ENCODE assay signal across 8 mouse cellular contexts in the genomic region with DNA sequence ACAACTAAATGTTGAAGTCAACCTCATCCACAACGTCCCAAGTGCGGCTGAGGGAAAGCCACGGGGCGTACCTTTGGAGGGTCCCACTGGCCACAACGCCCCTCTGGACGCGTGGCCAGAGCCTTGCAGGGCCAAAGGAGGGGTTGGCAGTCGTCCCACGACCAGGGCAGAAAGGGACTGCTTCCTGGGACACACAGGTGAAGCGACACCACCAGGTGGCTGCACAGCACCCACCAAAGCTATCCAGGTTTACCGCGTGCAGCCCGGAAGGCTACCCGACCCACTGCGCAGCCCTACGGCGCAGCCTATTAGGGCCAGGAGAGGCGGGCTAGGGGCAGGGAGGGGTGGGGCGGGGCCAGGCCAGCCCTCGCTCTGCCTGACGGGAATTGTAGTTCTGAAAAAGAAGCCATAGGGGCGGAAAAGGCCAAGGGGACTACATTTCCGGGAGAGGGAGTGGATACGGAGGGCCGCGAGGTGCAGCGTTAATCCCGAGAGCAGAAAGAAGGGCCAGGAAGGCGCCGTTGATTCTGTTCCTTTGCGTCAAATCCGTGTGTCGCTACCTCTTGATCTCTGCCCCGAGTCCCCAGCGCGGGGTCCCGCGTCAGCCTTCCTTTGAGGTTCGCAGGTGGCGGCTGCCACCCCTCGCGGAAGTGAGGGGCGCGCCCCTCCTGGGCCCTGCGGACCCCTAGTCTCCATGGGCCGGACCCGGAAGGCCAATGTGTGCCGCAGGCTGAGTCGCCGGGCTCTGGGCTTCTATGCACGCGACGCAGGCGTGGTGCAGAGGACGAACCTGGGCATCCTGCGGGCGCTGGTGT. TPM values are rescaled to one million over a fixed set of nuclear protein-coding genes. Genes with fewer than 3 reads are reported as not detected.
DNase-seq lines count a peak whose midpoint lies in the region; ATAC-seq lines count a peak whose summit lies in the region.

A gene (plus strand): TSS at position 29 of the 815 bp plus-strand sequence.
A gene (minus strand): TSS at position 284 of the 815 bp plus-strand sequence.

- under 1% methylated on average over 56 of the region's 57 CpGs for WGBS in heart, embryonic 14.5 days
- WGBS in liver, embryonic 13.5 days (ENCODE audit: insufficient replicate concordance), result under 1% methylated on average over 57 of the region's 57 CpGs
- 0% methylated on average over 57 of the region's 57 CpGs for WGBS in stomach, embryonic 16.5 days

- H3K27me3 ChIP-seq in heart, embryonic 14.5 days (ENCODE audit: control insufficient read depth, insufficient read depth, low read length), result no peaks in the 10 kb centered on the region
- no peaks in the 10 kb centered on the region for H3K27me3 ChIP-seq in liver, embryonic 13.5 days
- H3K27me3 ChIP-seq in stomach, embryonic 16.5 days (ENCODE audit: control insufficient read depth, insufficient read depth, low read length), result no peaks in the 10 kb centered on the region

- H3K9ac ChIP-seq in heart, embryonic 14.5 days (ENCODE audit: low read length), result peak within 1 kb of the TSS; percentile 92
- H3K9ac ChIP-seq in liver, embryonic 13.5 days, result peak within 1 kb of the TSS; percentile 93
- H3K9ac ChIP-seq in stomach, embryonic 16.5 days (ENCODE audit: low read length), result peak within 1 kb of the TSS; percentile 90

- ATAC-seq in CD4-positive, CD25-positive, alpha-beta regulatory T cell, adult 4 months, result peak; percentile 92
- peak; percentile 96 for ATAC-seq in heart, embryonic 14.5 days (ENCODE audit: insufficient number of reproducible peaks, insufficient read depth, low FRiP score, low read depth)
- peak; percentile 98 for ATAC-seq in liver, embryonic 13.5 days (ENCODE audit: low read depth)
- ATAC-seq in stomach, embryonic 16.5 days (ENCODE audit: insufficient read depth, low FRiP score), result peak; percentile 97

- H3K27ac ChIP-seq in heart, embryonic 14.5 days (replicated peaks in 1 of 2; ENCODE audit: control insufficient read depth in 1 of 2, insufficient read depth in 1 of 2, low read depth in 2 of 2, low read length in 2 of 2), result peak within 1 kb of the TSS; percentile 93 to 94
- peak within 1 kb of the TSS; percentile 94 for H3K27ac ChIP-seq in liver, embryonic 13.5 days
- H3K27ac ChIP-seq in stomach, embryonic 16.5 days (ENCODE audit: low read length), result peak within 1 kb of the TSS; percentile 97

- H3K9me3 ChIP-seq in heart, embryonic 14.5 days (ENCODE audit: control insufficient read depth, low read length), result no peaks in the 10 kb centered on the region
- H3K9me3 ChIP-seq in liver, embryonic 13.5 days (replicated peaks), result no peaks in the 10 kb centered on the region
- no peaks in the 10 kb centered on the region; the same call in 1 of the 2 replicates for H3K9me3 ChIP-seq in stomach, embryonic 16.5 days (replicated peaks; ENCODE audit: control insufficient read depth, low read length)

- DNase-seq in c-Kit-negative CD71-positive TER-119-positive erythroid progenitor cells, embryonic 14.5 days (ENCODE audit: low read depth, low spot score), result peak; percentile 95
- DNase-seq in fibroblast of lung, adult 2 months (ENCODE audit: low read depth), result peak; percentile 86
- DNase-seq in kidney, postnatal 14 days, result peak; percentile 96
- peak; percentile 90 for DNase-seq in liver, embryonic 13.5 days
- peak; percentile 91 for DNase-seq in neural tube, embryonic 10.5 days (ENCODE audit: extremely low spot score, low spot score)

- H3K4me2 ChIP-seq in heart, embryonic 14.5 days (ENCODE audit: low read length), result peak within 1 kb of the TSS; percentile 84
- peak within 1 kb of the TSS; percentile 91 for H3K4me2 ChIP-seq in liver, embryonic 13.5 days
- H3K4me2 ChIP-seq in stomach, embryonic 16.5 days (ENCODE audit: low read depth, low read length), result peak within 1 kb of the TSS; percentile 76

- H3K36me3 ChIP-seq in heart, embryonic 14.5 days (ENCODE audit: control insufficient read depth, insufficient read depth, low read length), result peaks cover 20% of the 10 kb centered on the region
- peaks cover 10% of the 10 kb centered on the region for H3K36me3 ChIP-seq in liver, embryonic 13.5 days
- H3K36me3 ChIP-seq in stomach, embryonic 16.5 days (ENCODE audit: control insufficient read depth, insufficient read depth, low read length), result peaks cover 4% of the 10 kb centered on the region

- H3K4me1 ChIP-seq in heart, embryonic 14.5 days (ENCODE audit: control insufficient read depth in 2 of 2, insufficient read depth in 2 of 2, low read length in 2 of 2), result peaks cover 0 to 4% of the 10 kb centered on the region in 2 experiments; a peak in 3 of 4 replicates
- peaks cover 31% of the 10 kb centered on the region for H3K4me1 ChIP-seq in liver, embryonic 13.5 days (replicated peaks)
- H3K4me1 ChIP-seq in stomach, embryonic 16.5 days (ENCODE audit: control insufficient read depth, insufficient read depth, low read length), result peaks cover 5% of the 10 kb centered on the region; the same call in 1 of the 2 replicates

- H3K4me3 ChIP-seq in heart, embryonic 14.5 days (ENCODE audit: control insufficient read depth in 1 of 2, insufficient read depth in 1 of 2, low read depth in 1 of 2, low read length in 2 of 2), result peak within 1 kb of the TSS; percentile 86 to 96
- H3K4me3 ChIP-seq in liver, embryonic 13.5 days (replicated peaks), result peak within 1 kb of the TSS; percentile 93
- H3K4me3 ChIP-seq in stomach, embryonic 16.5 days (replicated peaks; ENCODE audit: low read length), result peak within 1 kb of the TSS; percentile 73

RNA-seq across cellular contexts. Expression of the first gene that starts in this region (rescaled TPM):
- polyA plus RNA-seq in CD4-positive, CD25-positive, alpha-beta regulatory T cell, adult 4 months (2017; shearing (Covaris generic)), result 10 to 100 TPM; 25.2 to 27.4 TPM
- polyA plus RNA-seq in heart, embryonic 14.5 days (2014; fragmentation: Nextera tagmentation; extraction: Ambion mirVana), result 19.0 and 22.0 TPM in 2 replicates
- 18.3 and 20.2 TPM in 2 replicates for polyA plus RNA-seq in liver, embryonic 13.5 days (2015; fragmentation: Nextera tagmentation; extraction: Ambion mirVana)
- 41.4 and 43.1 TPM in 2 replicates for polyA plus RNA-seq in stomach, embryonic 16.5 days (2015; fragmentation: Nextera tagmentation; extraction: Ambion mirVana)

RNA-seq across cellular contexts. Expression of the second gene that starts in this region (rescaled TPM):
- 10 to 100 TPM; 22.3 to 24.8 TPM for polyA plus RNA-seq in CD4-positive, CD25-positive, alpha-beta regulatory T cell, adult 4 months (2017; shearing (Covaris generic))
- 10.0 and 12.9 TPM in 2 replicates for polyA plus RNA-seq in heart, embryonic 14.5 days (2014; fragmentation: Nextera tagmentation; extraction: Ambion mirVana)
- polyA plus RNA-seq in liver, embryonic 13.5 days (2015; fragmentation: Nextera tagmentation; extraction: Ambion mirVana), result 10.0 and 12.7 TPM in 2 replicates
- polyA plus RNA-seq in stomach, embryonic 16.5 days (2015; fragmentation: Nextera tagmentation; extraction: Ambion mirVana), result 17.1 and 17.6 TPM in 2 replicates

Comparison
In these comparisons a context has a peak if more than half of its experiments do, and no peak if none do; other contexts are left out.
1. Peak in every context shown above with its lines: DNase-seq, ATAC-seq, H3K4me3 ChIP-seq and H3K27ac ChIP-seq.